Comparison of ENCODE assay signal across 16 mouse cellular contexts in genomic region chr13:72497521-72497920, GRCm38 (mm10).
DNase-seq lines count a peak whose midpoint lies in the region; ATAC-seq lines count a peak whose summit lies in the region.
"Had no signal": no experiment of that assay in that cellular context is flagged by ENCODE, and none has a peak within 500 bp of the region (broad histone marks: within the 10 kb centered on the region; RNA-seq: fewer than 3 reads in every experiment).

No protein-coding gene starts in this region.

- WGBS in heart, embryonic 12.5 days = 3% methylated on average over 10 of the region's 10 CpGs
- 4% methylated on average over 10 of the region's 10 CpGs for WGBS in forebrain, embryonic 14.5 days
- 3% methylated on average over 10 of the region's 10 CpGs for WGBS in midbrain, embryonic 14.5 days

- H3K9me3 ChIP-seq in heart, embryonic 12.5 days (replicated peaks) = no peaks in the 10 kb centered on the region
- H3K9me3 ChIP-seq in forebrain, embryonic 14.5 days (replicated peaks; ENCODE audit: control insufficient read depth, low read length) = no peaks in the 10 kb centered on the region
- H3K9me3 ChIP-seq in midbrain, embryonic 14.5 days (ENCODE audit: control insufficient read depth, low read length) = no peaks in the 10 kb centered on the region
- H3K9me3 ChIP-seq: hindbrain, embryonic 15.5 days; stomach, embryonic 15.5 days had no signal

- peak; percentile 51; the same call in 1 of the 2 replicates for ATAC-seq in heart, embryonic 12.5 days (ENCODE audit: insufficient number of reproducible peaks, low FRiP score)
- peak; percentile 34; the same call in 1 of the 2 replicates for ATAC-seq in forebrain, embryonic 14.5 days
- ATAC-seq in midbrain, embryonic 14.5 days (ENCODE audit: low FRiP score, low TSS enrichment) = peak; percentile 82
- no peak for ATAC-seq in cerebellum, adult (ENCODE audit: insufficient number of reproducible peaks, low FRiP score, low TSS enrichment)
- ATAC-seq: Patski had no signal

- peak overlapping the region; percentile 44; the same call in 1 of the 2 replicates for H3K4me2 ChIP-seq in heart, embryonic 12.5 days
- H3K4me2 ChIP-seq in forebrain, embryonic 14.5 days (ENCODE audit: low read length) = no peak overlapping the region
- 0 out of 2 replicates have a peak overlapping the region, but pooled peaks have one; percentile 22 for H3K4me2 ChIP-seq in midbrain, embryonic 14.5 days (ENCODE audit: low read length)
- H3K4me2 ChIP-seq: hindbrain, embryonic 15.5 days; stomach, embryonic 15.5 days had no signal

- H3K9ac ChIP-seq in heart, embryonic 12.5 days = no peak overlapping the region
- no peak overlapping the region for H3K9ac ChIP-seq in forebrain, embryonic 14.5 days (ENCODE audit: low read length)
- H3K9ac ChIP-seq in midbrain, embryonic 14.5 days (replicated peaks; ENCODE audit: low read length) = no peak overlapping the region
- H3K9ac ChIP-seq: hindbrain, embryonic 15.5 days; stomach, embryonic 15.5 days had no signal

- no peak overlapping the region for H3K4me3 ChIP-seq in heart, embryonic 12.5 days
- H3K4me3 ChIP-seq in forebrain, embryonic 14.5 days (ENCODE audit: low read depth, low read length) = no peak overlapping the region
- H3K4me3 ChIP-seq in midbrain, embryonic 14.5 days (replicated peaks; ENCODE audit: low read depth, low read length) = no peak overlapping the region
- H3K4me3 ChIP-seq: hindbrain, embryonic 15.5 days; left cerebral cortex, adult 2 months; stomach, embryonic 15.5 days had no signal

- no peak overlapping the region for H3K27ac ChIP-seq in heart, embryonic 12.5 days (ENCODE audit: poor library complexity, severe bottlenecking)
- no peak overlapping the region for H3K27ac ChIP-seq in forebrain, embryonic 14.5 days (ENCODE audit: low read depth, low read length)
- peak overlapping the region; percentile 45; the same call in 1 of the 2 replicates for H3K27ac ChIP-seq in midbrain, embryonic 14.5 days (replicated peaks; ENCODE audit: low read depth, low read length)
- H3K27ac ChIP-seq: hindbrain, embryonic 15.5 days; left cerebral cortex, adult 2 months; stomach, embryonic 15.5 days had no signal

- intact Hi-C loops in heart, postnatal 36 days (cut with DNase I) = no loop called here

- no peak for DNase-seq in heart, postnatal 36 days
- peak; percentile 30 for DNase-seq in ZHBTc4 (ENCODE audit: low read depth, low spot score)
- peak; percentile 64 for DNase-seq in forebrain, embryonic 14.5 days (ENCODE audit: low spot score)
- DNase-seq in midbrain, embryonic 14.5 days = peak; percentile 83
- DNase-seq in urinary bladder, adult 2 months (ENCODE audit: low spot score) = no peak
- DNase-seq: adrenal gland, postnatal 14 days; cerebellum, postnatal 36 days; kidney, adult 9 months; right cerebral cortex, postnatal 4 days; thymus, postnatal 36 days had no signal

- peaks cover 7% of the 10 kb centered on the region for H3K4me1 ChIP-seq in heart, embryonic 12.5 days (replicated peaks)
- no peaks in the 10 kb centered on the region for H3K4me1 ChIP-seq in forebrain, embryonic 14.5 days (ENCODE audit: control insufficient read depth, insufficient read depth, low read length)
- peaks cover 16% of the 10 kb centered on the region for H3K4me1 ChIP-seq in midbrain, embryonic 14.5 days (ENCODE audit: control insufficient read depth, insufficient read depth, low read length)
- H3K4me1 ChIP-seq: stomach, embryonic 15.5 days had no signal

- H3K36me3 ChIP-seq in heart, embryonic 12.5 days = no peaks in the 10 kb centered on the region
- no peaks in the 10 kb centered on the region for H3K36me3 ChIP-seq in forebrain, embryonic 14.5 days (ENCODE audit: control insufficient read depth, insufficient read depth, low read length)
- H3K36me3 ChIP-seq in midbrain, embryonic 14.5 days (ENCODE audit: control insufficient read depth, insufficient read depth, low read length) = no peaks in the 10 kb centered on the region
- H3K36me3 ChIP-seq: hindbrain, embryonic 15.5 days; stomach, embryonic 15.5 days had no signal

- H3K27me3 ChIP-seq in heart, embryonic 12.5 days (replicated peaks) = peaks cover 4% of the 10 kb centered on the region
- no peaks in the 10 kb centered on the region for H3K27me3 ChIP-seq in forebrain, embryonic 14.5 days (replicated peaks; ENCODE audit: control insufficient read depth, insufficient read depth, low read length)
- no peaks in the 10 kb centered on the region for H3K27me3 ChIP-seq in midbrain, embryonic 14.5 days (ENCODE audit: control insufficient read depth, insufficient read depth, low read length)
- H3K27me3 ChIP-seq: hindbrain, embryonic 15.5 days; Patski; stomach, embryonic 15.5 days had no signal

Comparison
In these comparisons a context has a peak if more than half of its experiments do, and no peak if none do; other contexts are left out.
1. DNase-seq: peak in ZHBTc4 (single experiment), forebrain, embryonic 14.5 days (single experiment) and midbrain, embryonic 14.5 days (single experiment); none in heart, postnatal 36 days (0 of 2) and urinary bladder, adult 2 months (single experiment).